In genomic region chr9:91351361-91351760, GRCm38 (mm10) we compare ENCODE assay signal across 14 mouse cellular contexts. TPM values are rescaled to one million over a fixed set of nuclear protein-coding genes. Genes with fewer than 3 reads are reported as not detected.
DNase-seq lines count a peak whose midpoint lies in the region; ATAC-seq and TF ChIP-seq lines count a peak whose summit lies in the region.
"Had no signal": no experiment of that assay in that cellular context is flagged by ENCODE, and none has a peak within 500 bp of the region (broad histone marks: within the 10 kb centered on the region; RNA-seq: fewer than 3 reads in every experiment).

No protein-coding gene starts in this region.

- peaks cover 80% of the 10 kb centered on the region for H3K27me3 ChIP-seq in embryonic facial prominence, embryonic 14.5 days (replicated peaks; ENCODE audit: control insufficient read depth, insufficient read depth, low read length)
- peaks cover 63% of the 10 kb centered on the region for H3K27me3 ChIP-seq in hindbrain, embryonic 12.5 days
- H3K27me3 ChIP-seq in midbrain, embryonic 16.5 days (ENCODE audit: control insufficient read depth, insufficient read depth, low read depth, low read length) = peaks cover 18% of the 10 kb centered on the region
- peaks cover 10% of the 10 kb centered on the region; the same call in 1 of the 2 replicates for H3K27me3 ChIP-seq in thymus, adult 2 months (ENCODE audit: control insufficient read depth, insufficient read depth, low read length)

- WGBS in embryonic facial prominence, embryonic 14.5 days = 2% methylated on average over 5 of the region's 5 CpGs
- WGBS in hindbrain, embryonic 12.5 days = 2% methylated on average over 5 of the region's 5 CpGs
- 14% methylated on average over 5 of the region's 5 CpGs for WGBS in midbrain, embryonic 16.5 days
- WGBS in thymus, adult 2 months = 16% methylated on average over 5 of the region's 5 CpGs

- TF ChIP-seq POLR2A in thymus, adult 2 months (IDR thresholded peaks at IDR 0.05; ENCODE audit: control insufficient read depth, extremely low read depth, insufficient read depth, low read length, poor library complexity) = no peak

- no peak for TF ChIP-seq CTCF in thymus, adult 2 months (IDR thresholded peaks at IDR 0.05; ENCODE audit: borderline replicate concordance, control insufficient read depth, extremely low read depth, insufficient read depth, low read length, poor library complexity)

- H3K4me1 ChIP-seq in embryonic facial prominence, embryonic 14.5 days (ENCODE audit: control insufficient read depth, insufficient read depth, low read length) = 0 out of 2 replicates have a peak, but pooled peaks cover 4% of the 10 kb centered on the region
- peaks cover 16% of the 10 kb centered on the region; the same call in 1 of the 2 replicates for H3K4me1 ChIP-seq in hindbrain, embryonic 12.5 days
- peaks cover 9% of the 10 kb centered on the region for H3K4me1 ChIP-seq in midbrain, embryonic 16.5 days (ENCODE audit: control insufficient read depth, insufficient read depth, low read length)
- no peaks in the 10 kb centered on the region for H3K4me1 ChIP-seq in thymus, adult 2 months (replicated peaks; ENCODE audit: control insufficient read depth, insufficient read depth, low read length)
- H3K4me1 ChIP-seq: embryonic facial prominence, embryonic 13.5 days; liver, embryonic 13.5 days had no signal

- H3K27ac ChIP-seq in embryonic facial prominence, embryonic 14.5 days (replicated peaks; ENCODE audit: low read depth, low read length) = no peak overlapping the region; the same call in 1 of the 2 replicates
- peak overlapping the region; percentile 74 for H3K27ac ChIP-seq in hindbrain, embryonic 12.5 days
- H3K27ac ChIP-seq in midbrain, embryonic 16.5 days (ENCODE audit: low read length) = peak overlapping the region; percentile 68
- no peak overlapping the region for H3K27ac ChIP-seq in thymus, adult 2 months (ENCODE audit: control insufficient read depth, insufficient read depth, low read length)
- H3K27ac ChIP-seq: embryonic facial prominence, embryonic 13.5 days; gastrocnemius, adult 2 months; liver, embryonic 13.5 days had no signal

- no peaks in the 10 kb centered on the region for H3K36me3 ChIP-seq in embryonic facial prominence, embryonic 14.5 days (ENCODE audit: control insufficient read depth, insufficient read depth, low read length)
- no peaks in the 10 kb centered on the region for H3K36me3 ChIP-seq in hindbrain, embryonic 12.5 days
- H3K36me3 ChIP-seq in midbrain, embryonic 16.5 days (ENCODE audit: control insufficient read depth, insufficient read depth, low read length) = no peaks in the 10 kb centered on the region
- no peaks in the 10 kb centered on the region for H3K36me3 ChIP-seq in thymus, adult 2 months (ENCODE audit: control insufficient read depth, insufficient read depth, low read length)
- H3K36me3 ChIP-seq: embryonic facial prominence, embryonic 13.5 days; liver, embryonic 13.5 days had no signal

- peak overlapping the region; percentile 32; the same call in 1 of the 2 replicates for H3K4me2 ChIP-seq in embryonic facial prominence, embryonic 14.5 days (ENCODE audit: low read depth, low read length)
- H3K4me2 ChIP-seq in hindbrain, embryonic 12.5 days (replicated peaks) = peak overlapping the region; percentile 53
- peak overlapping the region; percentile 41 for H3K4me2 ChIP-seq in midbrain, embryonic 16.5 days (ENCODE audit: low read length)
- H3K4me2 ChIP-seq: embryonic facial prominence, embryonic 13.5 days; liver, embryonic 13.5 days had no signal

- no peak for ATAC-seq in embryonic facial prominence, embryonic 14.5 days (ENCODE audit: low read depth)
- ATAC-seq in hindbrain, embryonic 12.5 days (ENCODE audit: low FRiP score) = no peak
- no peak for ATAC-seq in midbrain, embryonic 16.5 days

- DNase-seq in embryo, embryonic 10.5 days (ENCODE audit: low spot score) = peak; percentile 65
- no peak for DNase-seq in embryonic facial prominence, embryonic 14.5 days (ENCODE audit: low spot score)
- no peak for DNase-seq in thymus, postnatal 0 days (ENCODE audit: low spot score)
- DNase-seq in heart, postnatal 4 days = no peak
- no peak for DNase-seq in thymus, adult 2 months
- DNase-seq: adrenal gland, postnatal 25 days; gastrocnemius, adult 2 months; kidney, postnatal 10 days; liver, embryonic 13.5 days; lung, postnatal 4 days; right cerebral cortex, postnatal 25 days had no signal

- no peak overlapping the region for H3K4me3 ChIP-seq in embryonic facial prominence, embryonic 14.5 days (ENCODE audit: low read depth, low read length)
- H3K4me3 ChIP-seq in hindbrain, embryonic 12.5 days = peak overlapping the region; percentile 26; the same call in 1 of the 2 replicates
- H3K4me3 ChIP-seq in midbrain, embryonic 16.5 days (ENCODE audit: low read depth, low read length) = peak overlapping the region; percentile 23
- no peak overlapping the region for H3K4me3 ChIP-seq in thymus, adult 2 months (ENCODE audit: control insufficient read depth, insufficient read depth, low read length)
- H3K4me3 ChIP-seq: embryonic facial prominence, embryonic 13.5 days; gastrocnemius, adult 2 months; liver, embryonic 13.5 days had no signal

- no peak overlapping the region for H3K9ac ChIP-seq in embryonic facial prominence, embryonic 14.5 days (ENCODE audit: low read depth, low read length)
- H3K9ac ChIP-seq in hindbrain, embryonic 12.5 days = peak overlapping the region; percentile 46
- no peak overlapping the region for H3K9ac ChIP-seq in midbrain, embryonic 16.5 days (ENCODE audit: low read depth, low read length)
- H3K9ac ChIP-seq: embryonic facial prominence, embryonic 13.5 days; liver, embryonic 13.5 days had no signal

- no peaks in the 10 kb centered on the region for H3K9me3 ChIP-seq in embryonic facial prominence, embryonic 14.5 days (ENCODE audit: control insufficient read depth, low read length)
- no peaks in the 10 kb centered on the region for H3K9me3 ChIP-seq in hindbrain, embryonic 12.5 days (replicated peaks)
- H3K9me3 ChIP-seq in midbrain, embryonic 16.5 days (replicated peaks; ENCODE audit: control insufficient read depth, low read length, poor library complexity, severe bottlenecking) = no peaks in the 10 kb centered on the region
- H3K9me3 ChIP-seq: embryonic facial prominence, embryonic 13.5 days; liver, embryonic 13.5 days had no signal

RNA-seq across cellular contexts. Expression of gene Zic4, which starts 10.9 kb away (rescaled TPM):
- polyA plus RNA-seq in embryonic facial prominence, embryonic 14.5 days (2014; fragmentation: Nextera tagmentation; extraction: Ambion mirVana) = 7.6 and 9.7 TPM in 2 replicates
- polyA plus RNA-seq in hindbrain, embryonic 12.5 days (2016; fragmentation: Nextera tagmentation; extraction: Ambion mirVana) = 54.0 and 55.0 TPM in 2 replicates
- 55.8 and 154 TPM in 2 replicates for polyA plus RNA-seq in midbrain, embryonic 16.5 days (2015; fragmentation: Nextera tagmentation; extraction: Ambion mirVana)
- not detected in 2 replicates for polyA plus RNA-seq in thymus, postnatal 0 days (2015; fragmentation: Nextera tagmentation; extraction: Ambion mirVana)
- not detected for total RNA-seq in heart, postnatal 4 days (2021)
- polyA plus RNA-seq in thymus, adult 2 months (2012; rRNA removed) = not detected in 2 replicates
- total RNA-seq: adrenal gland, postnatal 25 days; gastrocnemius, adult 2 months had no signal
- polyA plus RNA-seq: liver, embryonic 13.5 days had no signal

RNA-seq across cellular contexts. Expression of gene Zic1, which starts 14.2 kb away (rescaled TPM):
- 2.7 and 2.8 TPM in 2 replicates for polyA plus RNA-seq in embryonic facial prominence, embryonic 14.5 days (2014; fragmentation: Nextera tagmentation; extraction: Ambion mirVana)
- 17.0 and 17.9 TPM in 2 replicates for polyA plus RNA-seq in hindbrain, embryonic 12.5 days (2016; fragmentation: Nextera tagmentation; extraction: Ambion mirVana)
- 9.1 and 20.6 TPM in 2 replicates for polyA plus RNA-seq in midbrain, embryonic 16.5 days (2015; fragmentation: Nextera tagmentation; extraction: Ambion mirVana)
- polyA plus RNA-seq in thymus, postnatal 0 days (2015; fragmentation: Nextera tagmentation; extraction: Ambion mirVana) = not detected in 2 replicates
- not detected for total RNA-seq in heart, postnatal 4 days (2021)
- polyA plus RNA-seq in thymus, adult 2 months (2012; rRNA removed) = 0.19 and 0.28 TPM in 2 replicates
- total RNA-seq: adrenal gland, postnatal 25 days had no signal

Comparison
In these comparisons a context has a peak if more than half of its experiments do, and no peak if none do; other contexts are left out.
1. H3K27ac ChIP-seq: peak in hindbrain, embryonic 12.5 days (single experiment) and midbrain, embryonic 16.5 days (single experiment); none in embryonic facial prominence, embryonic 14.5 days (single experiment) and thymus, adult 2 months (single experiment).
2. H3K4me3 ChIP-seq: peak in hindbrain, embryonic 12.5 days (single experiment) and midbrain, embryonic 16.5 days (single experiment); none in embryonic facial prominence, embryonic 14.5 days (single experiment) and thymus, adult 2 months (single experiment).
3. Peak in every context shown above with its lines, with median percentiles within 50 percentile points of each other: H3K4me2 ChIP-seq.